Mouse (Mus musculus) megakaryocyte, adult 5-6 weeks (primary cell): ENCODE results near the gene Nr1i3. TPM values are rescaled to one million over a fixed set of nuclear protein-coding genes. Genes with fewer than 3 reads are reported as not detected.
"Not testable (repeated sequence)": the region's sequence is repeated elsewhere in the genome, so short reads cannot be mapped to it uniquely, and the experiment has no call there.

Source experiments
- ATAC-seq: 2 replicates; pipeline ENCODE4 v1.8.0; 2016; ENCODE audit warnings: mild to moderate bottlenecking, inconsistent platforms; ENCODE audit not compliant: poor library complexity, severe bottlenecking
- total RNA-seq, 2 experiments: library from RNA; stranded (forward) in 1 of 2; stranded (reverse) in 1 of 2; fragments of 153-499, 151-499 nt in 1 of 2; fragments of 221-1000, 200-1000 nt in 1 of 2; gene quantifications; 2 replicates each; pipeline versions ENCODE4 v1.2.3 to v1.2.4; 2015 to 2017

Gene Nr1i3
- total RNA-seq, 2 experiments from 2014 or later: 0.04 TPM; not detected in 1

GRCm38 (mm10) chr1:171226780-171227179, 13.0 kb downstream of the Nr1i3 start:
- ATAC-seq: no peak

DNA sequence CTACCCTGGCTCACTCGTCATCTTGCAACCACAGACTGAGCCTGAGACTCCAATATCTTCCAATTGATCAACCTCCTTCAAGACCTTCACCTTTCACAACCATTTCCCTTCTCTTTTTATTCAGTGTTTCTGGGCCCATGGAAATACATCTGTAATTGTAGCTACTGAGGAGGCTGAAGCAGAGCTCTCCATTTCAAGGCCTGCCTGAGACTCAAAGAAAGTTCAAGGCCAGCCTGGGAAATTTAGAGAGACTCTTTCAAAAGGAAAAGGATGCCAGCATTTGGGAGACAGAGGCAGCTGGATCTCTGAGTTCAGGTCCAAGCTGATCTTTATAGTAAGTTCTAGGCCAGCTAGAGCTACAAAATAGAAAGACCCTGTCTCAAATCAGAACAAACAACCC, 14.1 kb downstream of the Nr1i3 start:
- ATAC-seq: no peak

- no peak for ATAC-seq
Measured at GRCm38 (mm10) chr1:171229750-171230149, 16.0 kb downstream of the Nr1i3 start.

DNA sequence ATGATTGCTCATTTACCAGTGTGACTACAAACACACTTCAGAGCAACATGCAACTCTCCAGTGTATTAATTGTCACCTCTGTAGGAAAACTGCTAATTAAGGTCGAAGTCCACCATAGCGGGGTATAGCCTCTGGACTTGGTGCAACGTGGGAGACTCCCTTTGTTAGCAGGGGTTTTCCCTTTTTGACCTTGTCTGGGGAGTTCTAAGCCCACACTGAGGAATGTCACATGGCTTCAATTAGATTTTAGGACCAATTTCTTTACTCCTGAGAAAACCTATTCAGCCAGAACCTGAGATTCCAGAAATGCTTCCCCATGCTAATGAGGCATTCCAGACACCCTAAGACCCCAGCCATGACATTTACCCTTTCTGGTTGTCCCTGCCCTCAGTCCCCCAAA, 16.4 kb downstream of the Nr1i3 start:
- no peak for ATAC-seq

DNA sequence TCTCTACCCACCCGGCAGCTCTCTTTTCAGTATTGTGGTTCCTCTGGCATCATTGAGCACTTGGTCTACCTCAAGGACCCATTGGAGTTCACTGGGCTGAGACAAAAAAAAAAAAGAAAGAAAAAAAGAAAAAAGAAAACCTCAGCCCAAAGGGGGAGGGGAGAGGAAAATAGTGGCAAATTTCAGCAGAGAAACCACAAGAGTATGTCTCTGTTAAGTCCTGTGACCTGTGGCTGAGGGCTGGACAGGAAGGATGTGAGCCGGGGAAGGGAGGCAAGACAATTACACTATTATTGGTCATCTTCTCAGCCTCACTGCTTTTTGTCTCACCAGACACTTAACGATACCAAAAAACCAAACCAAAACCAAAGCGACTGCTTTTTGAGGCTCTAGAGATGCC, 18.1 kb downstream of the Nr1i3 start:
- peak; percentile 54 for ATAC-seq

DNA sequence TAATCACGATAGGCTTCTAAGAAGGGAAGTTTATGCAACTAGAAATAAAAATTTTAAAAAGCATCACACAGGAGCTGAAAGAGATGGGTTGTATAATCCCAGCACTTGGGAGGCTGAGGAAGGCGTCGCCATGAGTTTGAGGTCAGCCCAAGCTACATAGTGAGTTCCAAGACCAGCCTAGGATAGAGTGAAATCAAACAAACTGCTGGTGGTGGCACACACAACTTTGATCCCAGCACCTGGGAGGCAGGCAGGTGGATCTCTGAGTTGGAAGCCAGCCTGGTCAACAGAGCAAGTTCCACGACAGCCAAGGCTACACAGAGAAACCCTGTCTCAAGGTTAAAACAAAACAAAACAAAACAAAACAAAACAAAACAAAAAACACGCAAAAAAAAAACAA, 18.6 kb downstream of the Nr1i3 start:
- no peak for ATAC-seq

DNA sequence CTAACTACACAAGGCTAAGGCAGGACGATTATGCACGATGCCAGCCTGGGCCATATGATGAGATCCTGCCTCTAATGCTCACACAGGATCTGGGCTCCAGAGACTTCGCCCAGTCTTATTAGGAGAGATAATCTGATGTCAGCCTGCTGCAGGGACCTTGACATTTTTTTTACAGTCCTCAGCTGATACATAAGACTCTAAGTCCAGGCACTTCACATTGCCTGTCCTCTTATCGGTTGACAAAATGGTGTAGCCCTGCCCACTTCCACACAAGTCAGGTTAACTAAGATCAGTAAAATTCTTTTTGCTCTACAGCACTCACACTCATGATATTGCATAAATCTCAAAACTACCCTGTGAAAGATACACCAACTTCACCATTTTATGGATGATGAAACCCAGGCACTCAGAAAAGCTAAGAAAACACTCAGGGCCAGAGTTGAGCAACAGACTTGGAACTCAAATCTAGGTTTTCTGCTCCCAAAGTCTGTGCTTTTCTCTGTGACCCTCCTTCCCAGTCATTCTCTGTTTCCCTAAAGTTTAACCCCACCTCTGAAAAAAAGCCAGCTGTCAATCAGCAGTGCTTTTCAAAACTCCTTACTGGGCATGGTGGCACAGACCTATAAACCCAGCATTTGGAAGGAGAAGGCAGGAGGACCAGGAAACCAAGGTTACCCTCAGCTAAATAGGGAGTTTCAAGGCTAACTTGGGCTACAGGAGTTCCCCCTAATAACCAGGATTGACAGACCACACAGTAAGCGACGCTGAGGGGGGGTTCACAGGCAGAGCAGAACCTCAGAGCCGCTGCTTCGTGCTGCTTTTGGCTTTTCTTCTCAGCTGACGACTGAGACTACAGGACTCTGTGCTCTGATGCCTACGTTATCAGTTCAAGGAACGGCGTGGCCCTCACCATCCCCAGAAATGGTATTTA, 19.3 kb downstream of the Nr1i3 start:
- ATAC-seq: peak; percentile 25; the same call in 1 of the 2 replicates

GRCm38 (mm10) chr1:171234126-171234525, 20.4 kb downstream of the Nr1i3 start, which contains the start of gene Fcer1g:
TSS of gene Fcer1g (minus strand) at chr1:171234365.
- ATAC-seq: peak; percentile 80

DNA sequence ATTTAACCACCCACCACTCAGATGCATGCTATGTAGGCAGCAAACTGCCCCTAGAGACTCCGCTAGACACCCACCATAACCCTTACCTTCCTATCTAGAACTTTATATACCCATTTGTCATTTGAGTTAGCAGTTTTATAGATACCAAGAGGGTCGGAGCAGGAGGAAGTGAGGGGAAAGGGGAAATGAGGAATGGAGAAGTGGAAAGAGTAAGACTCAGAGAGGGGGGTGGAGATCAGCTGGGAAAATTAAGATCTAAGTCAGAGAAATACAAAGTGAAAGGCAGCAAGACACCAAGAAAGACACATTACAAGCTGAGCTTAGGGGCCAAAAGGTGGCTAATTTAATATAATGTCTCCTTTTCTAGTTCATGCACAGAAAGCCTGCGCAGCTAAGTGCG, 20.8 kb downstream of the Nr1i3 start:
- ATAC-seq: peak; percentile 37

DNA sequence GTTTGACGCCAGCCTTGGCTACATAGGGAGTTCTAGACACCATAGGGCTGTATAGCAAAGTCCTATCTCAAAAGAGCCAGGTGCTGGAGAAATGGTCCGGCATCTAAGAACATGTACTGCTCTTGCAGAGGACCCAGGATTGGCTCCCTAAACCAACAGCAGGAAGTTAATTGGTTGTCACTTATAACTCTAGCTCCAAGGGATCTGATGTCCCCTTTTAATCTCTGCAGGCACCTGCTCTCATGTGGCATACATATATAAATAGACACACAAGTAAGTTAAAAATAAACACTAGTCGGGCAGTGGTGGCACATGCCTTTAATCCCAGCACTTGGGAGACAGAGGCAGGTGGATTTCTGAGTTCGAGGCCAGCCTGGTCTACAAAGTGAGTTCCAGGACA, 22.0 kb downstream of the Nr1i3 start:
- no peak for ATAC-seq

DNA sequence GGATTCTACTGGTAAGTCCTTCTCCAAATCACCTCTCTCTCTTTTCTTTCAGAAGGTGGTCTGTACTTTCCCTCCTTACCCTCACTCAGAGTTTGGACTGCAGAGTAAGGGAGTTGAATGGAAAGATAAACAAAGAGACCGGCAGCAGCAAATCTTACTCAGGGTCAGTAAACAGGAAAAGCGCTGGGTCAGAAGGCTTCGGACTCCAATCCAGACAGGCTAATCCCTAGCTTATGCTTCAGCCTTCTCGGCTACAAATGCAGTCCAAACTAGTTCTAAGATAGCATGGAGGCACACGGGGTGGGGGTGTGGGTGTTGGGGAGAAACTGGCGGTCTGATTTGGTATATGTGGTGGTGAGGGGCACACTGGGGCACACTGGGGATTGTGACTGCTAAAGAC, 23.7 kb downstream of the Nr1i3 start:
- ATAC-seq: no peak

DNA sequence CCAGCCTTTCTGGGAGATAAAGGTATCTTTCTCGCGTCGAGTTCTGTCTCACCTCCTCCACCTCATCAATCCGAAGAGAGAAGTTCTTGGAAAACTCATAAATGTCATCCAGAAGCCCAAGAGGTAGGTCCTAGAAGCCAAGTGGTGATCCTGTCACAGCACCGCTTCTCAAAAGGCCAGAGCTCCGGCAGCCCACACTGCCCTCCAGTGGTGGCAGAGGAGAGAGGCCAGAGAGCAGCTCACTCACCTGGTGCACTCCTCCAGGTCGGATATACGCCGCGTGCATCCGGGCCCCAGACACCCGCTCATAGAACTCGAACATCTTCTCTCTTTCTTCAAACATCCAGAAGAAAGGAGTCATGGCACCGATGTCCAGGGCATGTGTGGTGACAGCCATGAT, 24.7 kb downstream of the Nr1i3 start:
- ATAC-seq: peak; percentile 72

DNA sequence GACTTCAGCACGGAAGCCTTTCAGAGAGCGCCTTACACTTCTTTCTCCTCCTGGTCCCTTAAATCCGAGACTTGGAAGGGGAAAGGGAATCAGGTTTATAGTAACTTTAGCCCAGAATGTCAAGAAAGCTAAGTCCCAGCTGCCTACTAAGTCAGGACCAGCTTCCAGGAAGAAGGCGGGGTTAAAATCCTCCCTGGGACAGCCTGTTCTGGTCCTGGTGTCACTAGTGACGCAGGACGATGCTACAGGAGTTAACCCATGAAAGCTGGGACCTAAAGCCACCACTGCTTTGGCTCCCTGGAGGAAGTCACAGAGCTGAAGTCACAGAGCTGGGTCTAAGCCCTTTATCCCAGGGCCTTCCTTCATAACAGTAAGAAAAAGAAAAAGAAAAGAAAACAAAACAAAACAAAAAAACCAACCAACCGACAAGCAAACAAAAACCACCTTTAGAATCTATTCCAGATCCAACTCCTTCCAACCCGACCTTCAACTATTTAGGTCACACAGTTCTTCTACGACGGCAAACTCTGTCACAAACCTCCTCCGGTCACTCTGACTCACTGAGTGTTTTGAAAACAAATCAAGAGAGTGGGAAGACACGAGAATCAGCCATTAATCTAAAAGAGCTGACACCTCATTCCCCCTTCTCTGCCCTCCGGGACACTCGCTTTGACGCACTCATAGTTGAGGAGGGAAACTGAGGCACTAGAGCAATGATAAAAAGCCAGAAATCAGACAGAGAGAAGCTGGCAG, 26.4 kb downstream of the Nr1i3 start:
- ATAC-seq: no peak

DNA sequence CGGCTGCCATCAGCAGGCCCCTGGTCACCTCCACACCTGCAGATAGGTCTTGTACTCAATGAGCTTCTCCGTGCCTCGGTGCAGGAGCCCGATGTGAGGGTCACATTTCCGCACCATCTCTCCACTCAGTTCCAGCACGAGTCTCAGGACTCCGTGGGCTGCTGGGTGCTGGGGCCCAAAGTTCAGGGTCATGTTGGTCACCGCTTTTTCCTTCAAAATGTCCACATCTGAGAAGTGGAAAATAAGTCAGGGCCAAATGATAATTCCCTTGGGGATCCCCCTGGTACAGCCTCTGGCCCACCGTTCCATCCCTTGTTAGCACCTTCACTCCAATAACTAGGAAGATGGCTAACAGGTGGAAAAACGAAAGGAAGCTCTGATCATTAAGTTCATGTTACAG, 27.1 kb downstream of the Nr1i3 start:
- no peak for ATAC-seq

DNA sequence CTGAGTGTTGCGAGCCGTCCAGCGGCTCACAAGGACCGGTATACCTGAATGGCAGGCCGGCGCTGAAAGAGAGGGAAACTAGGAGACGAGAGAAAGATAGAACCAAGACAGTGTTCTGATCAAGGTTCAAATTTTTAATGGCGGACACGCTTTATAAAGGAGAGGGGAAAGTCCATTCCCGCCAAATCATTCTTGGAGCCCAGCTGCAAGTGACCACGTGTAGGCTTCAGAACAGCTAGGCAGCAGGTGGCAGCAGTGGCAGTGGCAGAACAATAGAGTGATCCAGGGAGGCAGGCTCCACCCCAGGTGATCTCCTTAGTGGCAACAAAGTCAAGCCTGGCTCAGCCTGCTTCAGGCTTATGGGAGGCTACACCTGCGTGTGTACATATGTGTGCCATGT, 28.2 kb downstream of the Nr1i3 start:
- ATAC-seq: not testable (repeated sequence)

DNA sequence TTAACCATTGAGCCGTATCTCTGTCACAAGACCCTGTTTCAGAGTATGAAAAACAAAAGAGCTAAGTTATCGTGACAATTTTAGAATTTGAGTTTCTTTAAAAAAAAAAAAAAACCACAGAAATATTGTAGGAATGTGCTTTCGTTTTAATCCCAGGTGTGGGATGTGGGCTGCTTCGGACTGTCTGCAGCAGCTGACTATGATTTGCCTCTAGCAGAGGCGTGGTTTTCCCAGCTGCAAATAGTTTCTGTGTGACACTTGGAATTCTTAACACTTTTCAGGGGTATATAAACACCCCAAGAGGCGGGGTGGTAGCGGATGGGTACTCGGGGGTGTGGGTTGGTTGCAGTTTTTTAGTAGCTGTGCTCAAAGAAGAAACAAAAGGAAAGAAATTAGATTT, 31.6 kb downstream of the Nr1i3 start:
- ATAC-seq: no peak

DNA sequence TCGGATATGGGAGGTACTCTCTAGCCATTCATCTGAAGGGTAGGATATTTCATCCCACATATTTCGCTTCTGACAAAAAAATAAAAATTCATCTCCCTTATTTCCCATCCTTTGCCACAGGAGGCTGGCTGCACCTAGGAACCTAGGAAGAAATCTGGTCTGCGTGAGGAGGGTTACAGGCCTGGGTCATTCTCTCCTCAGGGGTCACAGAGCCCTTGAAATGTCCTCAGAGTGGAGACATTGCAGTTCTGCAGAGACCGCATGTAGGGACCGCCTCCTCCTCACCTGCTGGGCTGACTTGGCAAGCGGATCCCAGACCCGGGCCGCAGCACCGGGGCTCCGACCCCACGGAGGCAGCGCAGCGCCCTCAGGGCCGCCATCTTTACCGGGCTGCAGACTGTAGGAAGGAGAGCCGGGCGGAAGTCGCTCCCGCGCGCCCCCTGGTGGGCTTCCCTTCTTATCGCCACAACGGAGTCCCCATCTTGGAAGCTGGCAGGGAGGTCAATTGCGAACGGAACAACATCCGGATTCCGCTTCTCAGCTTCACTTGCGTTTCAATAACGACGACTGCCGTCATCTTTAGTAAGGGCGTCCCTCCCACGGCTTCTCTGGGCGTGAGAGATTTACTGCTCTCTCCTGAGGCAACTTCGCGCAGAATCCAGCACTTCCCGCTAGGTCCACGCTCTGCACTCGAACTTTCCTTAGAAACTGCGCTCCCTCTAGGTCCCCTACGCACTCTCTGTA, 33.1 kb downstream of the Nr1i3 start:
- peak; percentile 97 for ATAC-seq

DNA sequence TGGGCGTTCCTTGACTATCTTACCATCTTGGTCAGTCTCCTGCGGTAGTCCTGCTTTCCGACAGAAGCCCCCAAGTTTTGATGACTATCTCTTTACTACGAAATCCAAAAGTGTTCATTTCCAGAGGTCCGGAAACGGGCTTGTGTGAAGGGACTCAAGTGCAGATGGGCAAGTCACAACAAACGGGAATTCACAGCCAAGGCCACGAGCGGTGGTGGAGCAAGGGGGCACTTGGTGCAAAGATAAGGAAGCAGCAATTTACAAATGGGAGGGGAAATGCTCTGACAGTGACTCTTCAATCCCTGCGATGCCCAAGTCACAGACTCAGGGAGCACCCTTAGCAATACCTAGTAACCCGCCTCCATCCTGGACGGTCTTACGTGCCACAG, 33.7 kb downstream of the Nr1i3 start:
- ATAC-seq: peak; percentile 36

DNA sequence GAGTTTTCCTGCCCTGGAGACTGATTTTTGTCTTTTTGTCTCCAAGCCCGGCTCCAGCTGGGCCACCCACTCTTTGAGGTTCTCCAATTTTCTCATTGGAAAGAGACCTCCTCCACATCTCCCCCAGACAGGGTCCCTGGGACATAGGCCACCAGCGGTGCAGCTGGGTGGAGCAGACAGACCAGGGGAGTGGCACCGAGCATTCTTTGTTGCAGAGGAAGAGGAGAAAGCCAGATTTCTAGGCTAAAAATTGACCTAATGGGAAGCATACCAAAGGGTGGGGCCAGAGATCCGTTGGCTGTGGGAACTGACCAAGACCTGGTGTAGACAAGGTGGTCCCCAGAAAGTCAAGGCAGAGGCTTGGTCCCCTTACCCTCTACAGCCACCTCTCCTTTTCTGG, 34.1 kb downstream of the Nr1i3 start:
- ATAC-seq: no peak

DNA sequence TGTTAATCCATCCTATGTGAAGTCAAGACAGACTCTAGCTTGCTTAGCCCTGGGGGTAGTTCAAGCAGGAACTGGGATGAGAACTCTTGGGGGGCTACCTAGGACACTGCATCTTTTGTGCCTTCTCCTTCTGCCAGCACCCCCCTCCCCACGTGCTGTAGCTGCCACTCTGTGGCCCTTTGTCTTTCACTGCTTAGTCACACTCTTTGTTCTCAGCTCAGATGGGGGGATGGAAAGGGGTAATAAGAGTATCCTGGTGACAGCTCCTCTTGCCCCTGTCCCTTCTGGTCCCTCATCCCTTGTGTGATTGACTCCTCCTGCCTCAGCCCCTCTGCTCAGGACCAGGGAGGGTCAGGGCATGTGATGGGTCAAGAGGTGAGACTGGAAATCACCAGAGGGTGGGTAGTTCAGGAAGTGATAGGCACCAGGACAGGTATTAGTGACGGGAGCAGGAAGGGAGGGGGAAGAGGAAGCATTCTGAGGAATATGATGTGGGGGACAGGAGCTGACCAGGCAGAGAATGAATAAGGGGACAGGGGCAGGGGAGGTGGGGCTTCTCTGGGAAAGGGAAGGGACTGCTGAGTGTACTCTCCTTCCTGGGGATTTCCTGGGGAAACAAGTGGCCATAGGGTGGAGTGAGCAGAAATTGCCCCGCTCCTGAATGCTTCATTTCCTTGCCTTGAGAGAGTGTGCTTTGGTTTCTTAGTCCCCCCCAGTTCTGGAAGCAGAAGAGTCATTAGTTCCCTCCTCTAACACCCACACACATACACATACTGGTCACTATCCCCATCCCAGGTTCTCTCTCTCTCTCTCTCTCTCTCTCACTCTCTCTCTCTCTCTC, 34.8 kb downstream of the Nr1i3 start:
- ATAC-seq: no peak
